Mouse (Mus musculus): ENCODE results near the gene Uck1. TPM values are rescaled to one million over a fixed set of nuclear protein-coding genes. Genes with fewer than 3 reads are reported as not detected.
A peak's percentile ranks its signal among the peaks of the same experiment; 100 is the strongest.

The Uck1 gene
- polyA plus RNA-seq, 1 experiment from 2014 or later: 78.4 TPM

DNA sequence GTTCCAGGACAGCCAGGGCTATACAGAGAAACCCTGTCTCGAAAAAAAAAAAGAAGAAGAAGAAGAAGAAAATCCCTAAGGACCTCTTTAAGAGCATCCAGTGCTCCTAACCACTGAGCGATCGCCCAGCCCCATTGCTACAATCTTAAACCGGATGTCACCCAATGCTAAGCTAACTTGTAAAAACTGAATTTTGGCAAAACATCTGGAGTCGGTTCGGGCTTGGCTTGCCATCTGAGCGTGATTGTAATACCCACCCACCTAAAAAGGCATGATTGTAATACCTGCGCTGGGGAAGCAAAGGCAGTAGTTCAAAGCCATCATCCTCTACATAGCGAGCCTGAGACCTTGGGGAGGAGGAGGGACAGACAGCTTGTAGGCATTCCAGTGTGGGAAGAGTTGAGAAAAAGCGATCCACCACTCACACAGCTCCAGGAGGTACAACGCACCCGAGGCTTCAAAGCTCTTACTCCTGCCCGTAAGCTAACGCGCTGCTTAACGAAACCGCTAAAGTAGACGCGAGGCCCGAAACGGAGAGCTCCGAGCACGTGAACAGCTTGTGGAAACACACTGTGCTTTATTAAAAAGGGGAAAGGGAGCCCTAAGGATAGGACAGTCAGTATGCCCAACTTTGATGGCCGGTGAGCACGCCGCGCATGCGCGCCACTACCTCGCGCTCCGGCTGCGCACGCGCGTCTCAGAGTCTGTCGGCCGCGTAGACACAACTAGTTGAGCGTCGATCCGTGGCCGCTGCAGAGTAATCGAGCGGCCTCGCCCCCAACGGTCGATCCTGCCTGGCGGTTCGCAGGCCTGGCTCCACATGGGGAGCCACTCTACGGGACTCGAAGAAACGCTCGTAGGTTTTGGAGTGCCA lies 23.8 kb downstream of the Uck1 start, which contains the start of gene Pomt1:
TSS of gene Pomt1 (plus strand) at position 705 of the 874 bp plus-strand sequence.
- Histone ChIP-seq H3K4me3 (replicated peaks) (peak within 1 kb of the TSS; percentile 69), H3K9me3 (no peaks in the 10 kb centered on the region), H3K4me2 (peak within 1 kb of the TSS; percentile 79), H3K36me3 (replicated peaks) (peaks cover 44% of the 10 kb centered on the region), H3K27me3 (no peaks in the 10 kb centered on the region), H3K27ac (peak within 1 kb of the TSS; percentile 89), H3K4me1 (peaks cover 24% of the 10 kb centered on the region), H3K9ac (peak within 1 kb of the TSS; percentile 74)
- WGBS: under 1% methylated on average over 54 of the region's 54 CpGs
- peak; percentile 91 for ATAC-seq (ENCODE audit: low FRiP score)

DNA sequence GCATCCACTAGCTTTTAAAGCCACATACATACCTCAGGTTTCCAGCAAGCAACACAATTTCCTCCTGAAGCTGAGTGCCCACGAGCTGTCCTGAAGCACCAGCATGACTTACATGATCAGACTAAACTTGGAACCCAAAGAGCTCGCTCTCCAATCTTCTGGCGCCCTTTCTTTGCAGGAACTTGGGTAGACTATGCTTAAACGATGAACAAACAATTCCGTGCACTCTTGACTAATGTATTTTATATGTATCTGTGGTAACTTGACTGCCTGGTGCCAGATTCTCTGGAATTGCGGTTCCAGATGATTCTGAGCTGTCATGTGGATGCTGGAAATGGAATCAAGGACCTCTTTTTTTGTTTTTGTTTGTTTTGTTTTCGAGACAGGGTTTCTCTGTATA lies 24.5 kb downstream of the Uck1 start:
- Histone ChIP-seq H3K27me3 (no peaks in the 10 kb centered on the region), H3K9ac (peak overlapping the region; percentile 74), H3K4me1 (peaks cover 24% of the 10 kb centered on the region), H3K36me3 (replicated peaks) (peaks cover 45% of the 10 kb centered on the region), H3K27ac (peak overlapping the region; percentile 89), H3K4me2 (peak overlapping the region; percentile 79), H3K9me3 (no peaks in the 10 kb centered on the region), H3K4me3 (replicated peaks) (peak overlapping the region; percentile 69)
- ATAC-seq (ENCODE audit: low FRiP score): no peak
- WGBS: 41% methylated on average over 7 of the region's 7 CpGs

DNA sequence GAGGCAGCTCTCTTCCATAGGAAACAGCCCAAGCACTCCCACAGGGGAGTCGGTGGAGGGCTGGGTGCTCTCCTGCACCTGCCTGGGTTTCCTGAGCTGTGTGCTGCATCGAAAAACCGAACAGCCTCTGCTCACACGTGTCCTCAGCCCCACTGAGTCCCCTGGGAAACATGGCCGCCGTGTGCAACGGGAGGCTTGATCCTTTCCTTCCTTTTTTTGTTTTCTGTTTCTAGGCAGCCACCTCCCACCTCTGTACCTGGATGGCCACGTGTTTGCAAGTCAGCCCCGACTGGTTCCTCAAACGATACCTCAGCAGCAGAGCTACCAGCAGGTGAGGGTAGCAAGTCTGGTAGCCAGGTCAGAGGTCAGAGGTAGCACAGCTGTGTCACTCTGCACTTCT lies 37.9 kb downstream of the Uck1 start:
- no peak overlapping the region for H3K9ac ChIP-seq
- H3K36me3 ChIP-seq (replicated peaks): peaks cover 100% of the 10 kb centered on the region
- 94% methylated on average over 10 of the region's 10 CpGs for WGBS
- no peaks in the 10 kb centered on the region for H3K9me3 ChIP-seq
- no peaks in the 10 kb centered on the region for H3K4me1 ChIP-seq
- no peak for ATAC-seq (ENCODE audit: low FRiP score)
- no peak overlapping the region for H3K27ac ChIP-seq
- H3K4me2 ChIP-seq: no peak overlapping the region
- H3K4me3 ChIP-seq (replicated peaks): no peak overlapping the region
- H3K27me3 ChIP-seq: no peaks in the 10 kb centered on the region

DNA sequence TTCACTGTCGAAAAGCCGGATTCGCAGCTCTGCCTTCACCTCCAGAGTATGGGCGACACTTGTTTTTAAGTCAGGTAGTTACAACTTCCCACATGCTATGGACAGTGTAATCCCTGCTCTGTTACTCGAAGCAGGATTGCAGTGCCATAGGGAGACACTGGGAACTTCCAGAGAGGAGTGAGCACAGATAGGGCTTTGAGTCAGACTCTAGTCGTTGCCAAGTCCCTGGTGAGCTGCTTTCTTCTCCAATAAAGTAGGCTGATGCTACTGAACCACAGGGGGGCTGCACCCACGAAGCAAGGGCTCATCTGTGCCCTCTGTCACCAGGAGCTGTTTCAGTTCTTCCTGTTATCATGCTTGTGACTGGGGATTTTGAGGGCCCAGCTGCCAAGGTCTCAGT lies 38.4 kb downstream of the Uck1 start:
- Histone ChIP-seq H3K4me3 (replicated peaks) (no peak overlapping the region), H3K36me3 (replicated peaks) (peaks cover 100% of the 10 kb centered on the region), H3K4me1 (no peaks in the 10 kb centered on the region), H3K9ac (no peak overlapping the region), H3K27me3 (no peaks in the 10 kb centered on the region), H3K27ac (no peak overlapping the region), H3K4me2 (no peak overlapping the region), H3K9me3 (no peaks in the 10 kb centered on the region)
- ATAC-seq (ENCODE audit: low FRiP score): no peak
- WGBS: 90% methylated on average over 7 of the region's 7 CpGs

DNA sequence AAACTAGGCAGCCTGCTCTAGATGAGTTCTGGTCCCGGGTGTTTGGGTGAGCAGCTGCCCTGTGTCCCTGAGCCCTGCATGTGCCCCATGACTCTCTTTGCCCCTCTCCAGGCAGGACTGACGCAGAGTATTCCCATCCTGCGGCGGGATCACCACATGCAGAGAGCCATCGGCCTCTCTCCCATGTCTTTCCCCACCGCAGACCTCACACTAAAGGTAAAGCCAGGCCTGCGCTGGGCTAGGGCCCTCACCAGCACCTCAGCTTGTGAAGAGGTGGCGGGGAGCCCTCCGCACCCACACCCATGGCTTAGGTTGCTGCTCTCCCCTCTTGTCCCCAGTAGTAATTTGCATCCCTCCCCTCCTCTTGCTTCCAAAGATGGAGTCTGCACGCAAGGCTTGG lies 39.0 kb downstream of the Uck1 start:
- Histone ChIP-seq H3K27me3 (no peaks in the 10 kb centered on the region), H3K4me3 (replicated peaks) (no peak overlapping the region), H3K9ac (no peak overlapping the region), H3K4me2 (no peak overlapping the region), H3K9me3 (no peaks in the 10 kb centered on the region), H3K27ac (no peak overlapping the region), H3K4me1 (no peaks in the 10 kb centered on the region), H3K36me3 (replicated peaks) (peaks cover 100% of the 10 kb centered on the region)
- ATAC-seq (ENCODE audit: low FRiP score): no peak
- 94% methylated on average over 10 of the region's 10 CpGs for WGBS

DNA sequence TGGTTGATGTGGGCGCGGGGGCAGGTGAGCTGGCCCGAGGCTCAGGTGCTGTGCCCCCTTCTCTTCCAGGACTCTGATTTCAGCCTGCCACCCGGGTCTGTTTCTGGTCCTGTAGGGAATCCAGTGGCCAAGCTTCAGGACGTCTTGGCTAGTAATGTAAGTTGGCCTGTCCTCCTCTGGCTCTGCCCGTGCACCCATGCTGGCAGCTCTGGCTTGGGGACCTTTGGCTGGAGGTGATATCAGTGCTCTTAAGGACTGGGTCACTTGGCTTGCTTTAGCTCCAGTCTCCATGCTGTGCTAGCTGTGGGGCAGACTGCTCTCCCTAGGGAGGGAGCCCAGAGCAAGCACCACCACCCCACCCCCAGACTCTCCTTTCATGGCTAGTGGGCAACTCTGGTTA lies 39.9 kb downstream of the Uck1 start:
- WGBS: 92% methylated on average over 6 of the region's 6 CpGs
- H3K4me2 ChIP-seq: no peak overlapping the region
- H3K4me3 ChIP-seq (replicated peaks): no peak overlapping the region
- no peak overlapping the region for H3K27ac ChIP-seq
- no peak overlapping the region for H3K9ac ChIP-seq
- H3K27me3 ChIP-seq: no peaks in the 10 kb centered on the region
- no peak for ATAC-seq (ENCODE audit: low FRiP score)
- H3K4me1 ChIP-seq: no peaks in the 10 kb centered on the region
- H3K36me3 ChIP-seq (replicated peaks): peaks cover 100% of the 10 kb centered on the region
- H3K9me3 ChIP-seq: no peaks in the 10 kb centered on the region

DNA sequence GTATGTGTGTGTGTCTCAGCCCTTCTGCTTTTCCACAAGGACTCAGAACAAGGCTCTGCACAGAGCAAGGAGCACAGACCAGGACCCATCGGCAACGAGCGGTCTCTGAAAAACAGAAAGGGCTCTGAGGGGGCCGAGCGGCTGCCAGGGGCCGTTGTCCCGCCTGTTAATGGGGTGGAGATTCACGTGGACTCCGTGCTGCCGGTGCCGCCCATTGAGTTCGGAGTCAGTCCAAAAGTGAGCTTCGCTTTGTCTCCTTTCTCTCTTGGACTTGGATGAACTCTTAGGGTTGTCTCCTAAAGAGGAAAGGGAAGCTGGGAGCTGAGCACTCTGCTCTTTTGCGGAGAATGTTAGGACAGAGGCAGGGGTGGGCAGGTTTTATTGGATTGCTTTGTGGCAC lies 40.5 kb downstream of the Uck1 start:
- ATAC-seq (ENCODE audit: low FRiP score): no peak
- peaks cover 100% of the 10 kb centered on the region for H3K36me3 ChIP-seq (replicated peaks)
- H3K4me3 ChIP-seq (replicated peaks): no peak overlapping the region
- WGBS: 94% methylated on average over 14 of the region's 14 CpGs
- no peak overlapping the region for H3K9ac ChIP-seq
- H3K4me1 ChIP-seq: no peaks in the 10 kb centered on the region
- no peaks in the 10 kb centered on the region for H3K27me3 ChIP-seq
- H3K9me3 ChIP-seq: no peaks in the 10 kb centered on the region
- no peak overlapping the region for H3K4me2 ChIP-seq
- no peak overlapping the region for H3K27ac ChIP-seq

DNA sequence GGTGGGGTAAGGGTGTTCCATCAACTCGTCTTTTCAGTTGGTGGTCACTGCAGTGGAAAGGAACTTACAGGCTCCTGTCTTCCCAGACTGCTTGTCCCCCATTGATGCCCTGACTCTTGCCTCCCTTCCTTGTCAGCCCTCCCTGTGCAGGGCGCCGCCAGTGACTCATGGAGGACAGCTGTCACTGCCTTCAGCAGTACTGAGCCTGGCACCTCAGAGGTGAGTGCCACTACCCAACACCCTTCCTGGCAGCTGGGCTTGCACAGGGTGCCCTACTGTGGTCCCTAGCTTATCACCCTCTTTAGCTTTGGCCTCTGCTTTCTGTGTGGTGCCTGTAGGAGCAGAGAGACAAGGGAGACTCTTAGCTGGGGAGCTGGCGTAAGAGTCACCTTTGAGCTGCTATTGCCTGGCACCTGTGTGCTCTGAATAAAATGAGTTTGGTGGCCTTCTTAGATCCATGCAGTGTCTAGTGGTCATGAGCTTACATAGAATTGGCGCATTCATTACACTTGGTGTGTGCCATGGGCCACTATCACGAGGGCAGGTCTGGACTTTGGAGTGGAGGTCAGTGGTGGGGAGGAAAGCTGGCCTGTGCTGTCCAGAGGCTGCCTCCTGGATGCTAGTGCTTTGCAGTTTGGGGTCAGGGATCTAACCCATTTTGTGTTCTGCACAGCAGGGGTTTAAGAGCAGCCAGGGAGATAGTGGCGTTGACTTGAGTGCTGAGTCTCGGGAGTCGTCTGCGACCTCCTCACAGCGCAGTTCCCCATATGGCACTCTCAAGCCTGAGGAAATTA lies 41.2 kb downstream of the Uck1 start:
- H3K4me1 ChIP-seq: no peaks in the 10 kb centered on the region
- H3K27ac ChIP-seq: no peak overlapping the region
- no peaks in the 10 kb centered on the region for H3K9me3 ChIP-seq
- no peak overlapping the region for H3K4me3 ChIP-seq (replicated peaks)
- no peak for ATAC-seq (ENCODE audit: low FRiP score)
- no peak overlapping the region for H3K4me2 ChIP-seq
- H3K27me3 ChIP-seq: no peaks in the 10 kb centered on the region
- H3K9ac ChIP-seq: no peak overlapping the region
- peaks cover 100% of the 10 kb centered on the region for H3K36me3 ChIP-seq (replicated peaks)
- WGBS: 90% methylated on average over 11 of the region's 11 CpGs

DNA sequence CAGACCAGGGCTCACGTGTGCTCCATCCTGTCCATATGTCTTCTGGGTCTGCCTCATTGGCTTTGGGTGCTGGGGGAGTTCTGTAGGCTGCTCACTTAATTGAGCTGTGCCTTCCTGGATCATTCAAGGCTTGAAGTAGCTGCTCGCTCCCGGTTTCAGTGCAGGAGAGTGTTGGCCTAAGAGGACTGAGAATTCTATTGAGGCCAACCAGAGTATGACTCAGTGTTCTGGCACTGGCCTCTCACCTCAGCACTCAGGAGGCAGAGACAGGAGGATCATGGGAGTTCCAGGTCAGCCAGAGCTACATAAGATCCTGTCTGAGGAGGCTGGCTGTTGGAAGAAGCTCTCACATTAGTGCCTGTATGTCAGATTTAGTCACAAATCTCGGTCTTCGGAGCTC lies 41.8 kb downstream of the Uck1 start:
- Histone ChIP-seq H3K4me2 (no peak overlapping the region), H3K4me3 (replicated peaks) (no peak overlapping the region)
- 94% methylated on average over 5 of the region's 5 CpGs for WGBS

DNA sequence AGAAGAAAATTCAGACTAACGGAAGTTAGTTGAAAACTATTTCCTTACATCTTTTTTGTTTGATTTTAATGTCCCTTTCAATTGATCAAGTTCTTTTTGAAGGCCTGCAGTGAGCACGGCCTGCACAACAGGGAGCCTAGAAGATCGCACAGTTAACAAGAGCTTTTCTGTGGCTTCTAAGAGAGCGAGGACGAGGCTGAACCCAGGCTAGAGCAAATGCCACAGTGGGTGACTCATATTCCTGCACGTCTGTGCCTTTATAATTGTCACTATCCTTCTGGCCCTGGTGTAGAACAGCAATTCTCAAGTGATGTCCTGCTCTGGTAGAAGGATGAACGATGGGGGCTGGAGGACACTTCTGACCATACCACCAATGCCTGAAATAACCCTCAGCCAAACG lies 42.3 kb downstream of the Uck1 start:
- Histone ChIP-seq H3K27me3 (no peaks in the 10 kb centered on the region), H3K4me3 (replicated peaks) (no peak overlapping the region), H3K9me3 (no peaks in the 10 kb centered on the region), H3K9ac (no peak overlapping the region), H3K4me1 (no peaks in the 10 kb centered on the region), H3K36me3 (replicated peaks) (peaks cover 100% of the 10 kb centered on the region), H3K4me2 (no peak overlapping the region), H3K27ac (no peak overlapping the region)
- 83% methylated on average over 8 of the region's 8 CpGs for WGBS
- ATAC-seq (ENCODE audit: low FRiP score): no peak

More for the DNA sequence above, 41.8 kb downstream of the Uck1 start:
- Histone ChIP-seq H3K27ac (no peak overlapping the region), H3K4me1 (no peaks in the 10 kb centered on the region), H3K36me3 (replicated peaks) (peaks cover 100% of the 10 kb centered on the region), H3K9ac (no peak overlapping the region), H3K27me3 (no peaks in the 10 kb centered on the region), H3K9me3 (no peaks in the 10 kb centered on the region)
- no peak for ATAC-seq (ENCODE audit: low FRiP score)

DNA sequence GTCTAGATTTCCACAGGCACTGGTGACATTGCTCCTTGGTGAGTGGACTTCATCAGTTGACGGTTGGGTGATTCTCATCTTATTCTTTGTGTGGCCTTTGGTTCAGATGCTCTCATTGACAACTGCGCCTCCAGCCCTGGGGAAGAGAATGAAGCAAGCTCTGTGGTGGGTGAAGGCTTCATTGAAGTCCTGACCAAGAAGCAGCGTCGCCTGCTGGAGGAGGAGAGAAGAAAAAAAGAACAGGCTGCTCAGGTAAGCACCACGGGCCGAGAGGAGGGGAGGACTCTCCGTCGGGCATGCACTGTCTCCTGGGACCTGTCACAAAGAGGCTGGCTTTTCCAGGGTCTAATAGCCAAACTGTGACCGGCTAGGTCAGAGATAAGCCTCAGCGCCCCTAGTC lies 43.5 kb downstream of the Uck1 start:
- WGBS: 91% methylated on average over 10 of the region's 10 CpGs
- no peak overlapping the region for H3K9ac ChIP-seq
- no peaks in the 10 kb centered on the region for H3K27me3 ChIP-seq
- no peak overlapping the region for H3K27ac ChIP-seq
- no peak overlapping the region for H3K4me3 ChIP-seq (replicated peaks)
- no peaks in the 10 kb centered on the region for H3K4me1 ChIP-seq
- H3K4me2 ChIP-seq: no peak overlapping the region
- ATAC-seq (ENCODE audit: low FRiP score): no peak
- H3K36me3 ChIP-seq (replicated peaks): peaks cover 100% of the 10 kb centered on the region
- H3K9me3 ChIP-seq: no peaks in the 10 kb centered on the region

DNA sequence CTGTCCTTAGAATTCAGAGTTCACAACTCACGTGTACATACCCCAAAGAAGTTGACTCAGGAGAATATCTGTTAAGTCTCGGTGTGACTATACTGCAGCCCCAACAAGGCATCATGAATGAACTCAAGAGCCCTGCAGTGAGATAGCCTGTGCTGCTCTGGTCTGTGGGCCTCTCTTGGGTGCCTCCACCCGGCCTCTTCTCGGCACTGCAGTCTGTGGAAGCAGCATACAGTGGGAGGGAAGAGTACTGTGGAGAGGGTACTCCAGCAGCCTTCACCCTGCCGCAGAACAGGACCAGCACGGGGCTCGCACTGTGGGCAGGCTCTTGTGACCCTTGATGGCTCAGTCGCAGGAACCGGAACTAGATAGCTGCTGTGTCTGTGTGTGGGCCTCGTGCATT lies 44.4 kb downstream of the Uck1 start:
- no peak overlapping the region for H3K9ac ChIP-seq
- no peaks in the 10 kb centered on the region for H3K4me1 ChIP-seq
- H3K4me3 ChIP-seq (replicated peaks): no peak overlapping the region
- no peak for ATAC-seq (ENCODE audit: low FRiP score)
- no peak overlapping the region for H3K27ac ChIP-seq
- H3K9me3 ChIP-seq: no peaks in the 10 kb centered on the region
- H3K27me3 ChIP-seq: no peaks in the 10 kb centered on the region
- 92% methylated on average over 10 of the region's 10 CpGs for WGBS
- no peak overlapping the region for H3K4me2 ChIP-seq
- peaks cover 100% of the 10 kb centered on the region for H3K36me3 ChIP-seq (replicated peaks)
